Mouse (Mus musculus): ENCODE results near the gene Alas2. TPM values are rescaled to one million over a fixed set of nuclear protein-coding genes. Genes with fewer than 3 reads are reported as not detected.

The Alas2 gene
- 0.80 and 1.4 TPM in 2 replicates for polyA plus RNA-seq (2012; rRNA removed)

GRCm38 (mm10) chrX:150547239-150547638 lies at the start of gene Alas2:
Gene Alas2, plus strand, starts transcription at chrX:150547375.
- DNase-seq (ENCODE audit: low spot score): no peak

- no peak for DNase-seq (ENCODE audit: low spot score)
These were observed 38.5 kb upstream of the Alas2 start for GRCm38 (mm10) chrX:150508696-150509095.

- DNase-seq (ENCODE audit: low spot score): no peak
These were observed 36.5 kb upstream of the Alas2 start for GRCm38 (mm10) chrX:150510631-150511030.

GRCm38 (mm10) chrX:150511274-150511673 lies 35.9 kb upstream of the Alas2 start:
- no peak for DNase-seq (ENCODE audit: low spot score)

- no peak for DNase-seq (ENCODE audit: low spot score)
These were observed 33.0 kb upstream of the Alas2 start for GRCm38 (mm10) chrX:150514127-150514526.

GRCm38 (mm10) chrX:150516015-150516414 lies 31.2 kb upstream of the Alas2 start:
- DNase-seq (ENCODE audit: low spot score): no peak

- no peak for DNase-seq (ENCODE audit: low spot score)
These were observed 30.7 kb upstream of the Alas2 start for GRCm38 (mm10) chrX:150516477-150516876.

- no peak for DNase-seq (ENCODE audit: low spot score)
These were observed 7.1 kb upstream of the Alas2 start for GRCm38 (mm10) chrX:150540111-150540510.

GRCm38 (mm10) chrX:150541684-150542083 lies 5.5 kb upstream of the Alas2 start:
- no peak for DNase-seq (ENCODE audit: low spot score)

- DNase-seq (ENCODE audit: low spot score): no peak
These were observed 2.5 kb downstream of the Alas2 start for GRCm38 (mm10) chrX:150549639-150550038.

- no peak for DNase-seq (ENCODE audit: low spot score)
These were observed 4.8 kb downstream of the Alas2 start for GRCm38 (mm10) chrX:150551986-150552385.

- no peak for DNase-seq (ENCODE audit: low spot score)
These were observed 6.9 kb downstream of the Alas2 start for GRCm38 (mm10) chrX:150554032-150554431.

- no peak for DNase-seq (ENCODE audit: low spot score)
These were observed 17.6 kb downstream of the Alas2 start for GRCm38 (mm10) chrX:150564644-150565357.

GRCm38 (mm10) chrX:150581921-150582320 lies 34.7 kb downstream of the Alas2 start:
- DNase-seq (ENCODE audit: low spot score): no peak

GRCm38 (mm10) chrX:150585116-150585515 lies 37.9 kb downstream of the Alas2 start:
- no peak for DNase-seq (ENCODE audit: low spot score)

GRCm38 (mm10) chrX:150588023-150588764 lies 41.0 kb downstream of the Alas2 start, which contains the start of gene Pfkfb1:
Gene Pfkfb1, plus strand, starts transcription at chrX:150588229.
- peak; percentile 43 for DNase-seq (ENCODE audit: low spot score)

GRCm38 (mm10) chrX:150589696-150590095 lies 42.5 kb downstream of the Alas2 start, which contains the start of gene Apex2:
Gene Apex2, minus strand, starts transcription at chrX:150589868.
- no peak for DNase-seq (ENCODE audit: low spot score)

- no peak for DNase-seq (ENCODE audit: low spot score)
These were observed 46.3 kb downstream of the Alas2 start for GRCm38 (mm10) chrX:150593266-150594035.

GRCm38 (mm10) chrX:150594176-150594575 lies 47.0 kb downstream of the Alas2 start:
- DNase-seq (ENCODE audit: low spot score): no peak

GRCm38 (mm10) chrX:150595016-150595760 lies 48.0 kb downstream of the Alas2 start:
- no peak for DNase-seq (ENCODE audit: low spot score)

GRCm38 (mm10) chrX:150598882-150599281 lies 51.7 kb downstream of the Alas2 start:
- no peak for DNase-seq (ENCODE audit: low spot score)

Data from urinary bladder, adult 2 months (tissue).